Mouse (Mus musculus) embryo, embryonic 11 days (tissue): ENCODE measurements at regions not wholly inside any gene's neighbourhood (a gene's known extent, or its start where the extent isn't known, plus 50 kb on each side); places are given as distances from the start of the nearest gene placed in this dataset.

Experiments used
- DNase-seq: peaks from one replicate; pipeline ENCODE4 v3.0.0-alpha.2; 2015

DNA sequence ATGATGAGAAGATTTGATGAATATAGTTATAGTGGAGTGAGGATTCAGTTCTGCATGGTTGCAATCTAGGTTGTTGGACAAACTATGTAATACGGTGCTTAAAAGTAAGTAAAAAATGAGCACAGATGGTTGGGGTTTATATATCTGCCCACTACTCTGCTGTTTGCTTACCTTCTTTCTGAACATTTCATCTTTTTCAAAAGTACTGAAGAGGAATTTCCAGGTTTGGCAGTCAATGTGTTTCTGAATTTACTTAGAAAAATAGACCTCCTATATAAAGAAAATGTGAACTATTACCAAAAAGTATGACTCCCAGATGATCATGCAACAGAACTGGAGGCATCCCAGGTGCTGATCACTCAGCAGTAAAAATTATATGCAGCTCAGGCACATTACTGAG, 878.3 kb downstream of the Plod2 start:
- DNase-seq, result no peak

DNA sequence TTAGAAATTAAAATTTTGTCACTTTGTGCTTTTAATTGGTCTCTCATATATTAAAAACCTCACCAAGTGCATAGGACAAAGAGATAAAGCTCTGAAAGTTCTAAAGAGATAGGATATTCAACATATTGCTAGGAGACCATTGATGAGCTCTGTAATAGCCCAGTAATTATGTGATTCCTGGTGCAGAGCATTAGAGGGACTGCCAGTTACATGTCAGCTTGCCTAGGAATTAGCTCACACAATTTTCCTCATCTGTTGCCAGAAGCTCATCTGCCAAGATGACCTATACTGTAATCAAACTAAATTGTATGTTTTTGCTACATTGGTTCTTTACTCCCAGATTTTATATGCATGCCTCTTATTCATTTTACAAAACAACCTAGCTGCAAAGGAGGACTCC, 890.3 kb downstream of the Plod2 start:
- no peak for DNase-seq

DNA sequence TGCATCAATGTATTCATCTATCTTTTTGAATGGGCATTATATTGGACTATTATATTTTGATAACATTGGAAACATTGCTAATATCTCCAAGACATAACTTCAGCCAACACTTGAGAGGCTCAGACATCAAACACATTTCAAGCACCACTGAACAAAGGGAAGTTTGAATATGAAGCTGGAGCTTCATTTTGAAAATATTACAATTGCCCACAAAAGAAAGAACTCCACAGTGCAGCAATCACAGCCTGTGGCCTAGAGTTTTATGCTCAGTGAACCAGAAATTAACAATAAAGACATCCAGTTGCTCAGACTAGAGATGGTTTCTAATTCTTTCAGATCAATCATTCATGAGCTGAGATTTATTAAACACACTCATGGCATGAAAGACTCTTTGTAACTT, 916.7 kb downstream of the Plod2 start:
- peak; percentile 2 for DNase-seq
